Mouse (Mus musculus) embryonic fibroblast, embryonic 13.5 days (primary cell): Measurements from ENCODE around the gene Gm20388. TPM values are rescaled to one million over a fixed set of nuclear protein-coding genes. Genes with fewer than 3 reads are reported as not detected.

Source experiments
- H3K27ac ChIP-seq: 2 replicates; pipeline ENCODE4 v1.5.1; 2012; ENCODE audit warnings: low read length, control low read depth, inconsistent platforms; ENCODE audit not compliant: insufficient read depth
- H3K4me1 ChIP-seq: 2 replicates; pipeline ENCODE4 v1.6.1; 2011; ENCODE audit warnings: low read length; ENCODE audit not compliant: control insufficient read depth, insufficient read depth
- H3K4me3 ChIP-seq: 2 replicates; pipeline ENCODE4 v1.5.1; 2011; ENCODE audit warnings: mild to moderate bottlenecking, control low read depth, low read length; ENCODE audit not compliant: insufficient read depth
- CTCF ChIP-seq: IDR thresholded peaks from 2 replicates; pipeline ENCODE4 v1.5.1; 2011; ENCODE audit warnings: mild to moderate bottlenecking, control low read depth, low read length, moderate library complexity, borderline replicate concordance; ENCODE audit not compliant: insufficient read depth
- POLR2A ChIP-seq: IDR thresholded peaks from 2 replicates; pipeline ENCODE4 v1.6.1; 2011; ENCODE audit warnings: low read depth, mild to moderate bottlenecking, control low read depth, low read length, moderate library complexity
- polyA plus RNA-seq: library from polyadenylated mRNA; stranded (reverse); fragments of >200 nt; gene quantifications from 2 replicates; pipeline ENCODE4 v1.2.4, GENCODE M21; 2011; ENCODE audit warnings: low read depth; ENCODE audit not compliant: missing spikeins, insufficient read length

Gm20388 gene
- polyA plus RNA-seq, 1 experiment = 82.8 TPM

DNA sequence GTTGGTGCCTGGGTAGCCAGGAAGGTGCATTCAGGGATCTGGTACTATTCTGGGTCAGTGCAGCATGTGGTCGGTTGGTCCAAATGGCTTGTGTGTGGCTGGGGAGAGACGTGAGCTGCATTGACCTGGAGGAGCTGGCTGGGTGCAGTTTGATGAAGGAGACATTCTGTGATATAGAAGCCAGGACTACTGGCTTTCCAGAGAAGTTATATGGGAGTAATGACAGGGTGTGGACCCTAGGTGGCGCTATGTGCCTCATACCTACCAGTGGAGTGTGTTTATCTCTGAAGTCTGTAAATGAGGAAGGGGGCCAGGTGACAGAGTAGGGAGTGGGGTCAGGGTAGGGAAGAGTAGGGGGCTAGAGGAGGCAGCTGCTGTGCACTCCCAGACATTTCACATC lies 1839.9 kb downstream of the Gm20388 start:
- no peak overlapping the region for H3K4me3 ChIP-seq
- no peak overlapping the region for H3K27ac ChIP-seq
- TF ChIP-seq CTCF (no peak), POLR2A (no peak)
- H3K4me1 ChIP-seq = no peaks in the 10 kb centered on the region

DNA sequence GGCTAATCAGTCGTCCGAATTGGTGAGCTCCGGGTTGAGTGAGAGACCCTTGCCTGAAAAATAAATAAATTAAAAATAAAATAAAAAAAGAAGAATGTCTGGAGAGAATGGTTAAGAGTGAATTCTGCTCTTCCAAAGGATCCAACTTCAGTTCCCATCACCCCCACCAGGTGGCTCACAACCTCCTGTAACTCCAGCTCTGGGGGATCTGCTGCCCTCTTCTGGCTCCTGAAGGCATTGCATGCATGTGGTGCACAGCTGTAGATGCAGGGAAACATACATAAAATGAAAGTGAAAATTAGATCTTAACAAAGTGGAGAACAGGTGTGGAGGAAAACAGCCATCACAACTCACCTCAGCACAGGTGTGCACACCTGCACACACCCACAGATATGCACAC lies 1840.8 kb downstream of the Gm20388 start:
- TF ChIP-seq POLR2A (no peak), CTCF (peak; percentile 85)
- no peak overlapping the region for H3K27ac ChIP-seq
- no peaks in the 10 kb centered on the region for H3K4me1 ChIP-seq
- no peak overlapping the region for H3K4me3 ChIP-seq

DNA sequence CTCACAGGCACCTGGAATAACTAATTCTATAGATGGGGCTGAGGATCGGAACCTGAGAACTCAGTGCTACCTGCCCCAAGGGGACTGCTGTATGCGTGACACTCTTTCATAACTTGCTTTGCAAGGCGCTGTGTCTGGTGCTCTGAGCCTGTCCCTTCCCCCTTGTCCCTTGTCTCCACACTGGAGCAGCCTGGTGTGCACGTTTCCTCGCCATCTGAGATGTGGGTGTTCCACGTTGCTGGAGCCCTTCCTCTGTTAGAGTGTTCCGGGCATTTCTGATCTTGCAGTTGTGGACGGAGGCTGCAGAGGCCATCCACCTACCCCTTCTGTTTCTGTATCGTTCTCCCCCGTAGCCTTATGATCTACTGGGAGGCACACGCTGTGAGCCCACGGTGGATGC lies 1847.8 kb downstream of the Gm20388 start:
- TF ChIP-seq POLR2A (no peak), CTCF (no peak)
- Histone ChIP-seq H3K27ac (no peak overlapping the region), H3K4me1 (no peaks in the 10 kb centered on the region), H3K4me3 (no peak overlapping the region)

DNA sequence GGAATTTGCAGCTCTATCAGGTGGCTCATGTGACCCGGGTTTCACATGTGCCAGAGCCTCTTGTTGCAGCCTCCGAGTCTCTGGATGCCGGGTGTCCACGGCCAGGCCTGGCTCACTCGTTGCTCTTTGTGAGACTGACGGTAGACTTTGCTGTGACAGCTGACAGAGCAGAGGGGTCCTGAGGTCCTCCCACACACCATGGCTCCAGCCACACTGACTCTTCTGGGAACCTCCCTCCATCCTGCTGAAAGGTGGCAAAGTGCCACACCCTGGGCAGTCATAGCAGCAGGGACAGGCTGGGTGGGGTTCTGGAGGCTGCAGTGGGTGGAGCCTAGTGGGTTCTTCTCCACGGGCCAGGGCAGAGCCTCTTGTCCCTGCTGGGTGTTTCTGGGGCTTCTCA lies 1849.8 kb downstream of the Gm20388 start:
- H3K4me1 ChIP-seq = no peaks in the 10 kb centered on the region
- H3K27ac ChIP-seq = no peak overlapping the region
- no peak for TF ChIP-seq POLR2A
- TF ChIP-seq CTCF = no peak
- H3K4me3 ChIP-seq = no peak overlapping the region

DNA sequence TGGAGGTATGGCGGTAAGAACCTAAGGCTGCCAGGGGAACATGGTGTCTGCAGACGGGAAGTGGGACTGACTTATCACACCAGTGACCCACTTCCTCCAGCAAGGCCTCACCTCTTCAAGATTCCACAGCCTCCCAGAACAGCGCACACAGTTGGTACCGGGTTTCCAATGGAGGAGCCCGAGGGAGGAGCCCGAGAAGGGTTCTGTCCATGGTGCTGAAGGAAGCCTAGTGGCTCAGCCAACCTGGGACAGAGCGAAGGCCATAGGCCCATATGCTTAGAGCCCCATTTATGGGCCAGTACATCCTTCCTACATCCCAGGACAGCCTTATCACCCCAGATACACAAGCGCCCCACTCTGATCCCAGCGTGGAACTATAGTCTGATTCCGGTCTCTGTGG lies 1850.8 kb downstream of the Gm20388 start:
- Histone ChIP-seq H3K27ac (no peak overlapping the region), H3K4me1 (no peaks in the 10 kb centered on the region), H3K4me3 (no peak overlapping the region)
- no peak for TF ChIP-seq CTCF

DNA sequence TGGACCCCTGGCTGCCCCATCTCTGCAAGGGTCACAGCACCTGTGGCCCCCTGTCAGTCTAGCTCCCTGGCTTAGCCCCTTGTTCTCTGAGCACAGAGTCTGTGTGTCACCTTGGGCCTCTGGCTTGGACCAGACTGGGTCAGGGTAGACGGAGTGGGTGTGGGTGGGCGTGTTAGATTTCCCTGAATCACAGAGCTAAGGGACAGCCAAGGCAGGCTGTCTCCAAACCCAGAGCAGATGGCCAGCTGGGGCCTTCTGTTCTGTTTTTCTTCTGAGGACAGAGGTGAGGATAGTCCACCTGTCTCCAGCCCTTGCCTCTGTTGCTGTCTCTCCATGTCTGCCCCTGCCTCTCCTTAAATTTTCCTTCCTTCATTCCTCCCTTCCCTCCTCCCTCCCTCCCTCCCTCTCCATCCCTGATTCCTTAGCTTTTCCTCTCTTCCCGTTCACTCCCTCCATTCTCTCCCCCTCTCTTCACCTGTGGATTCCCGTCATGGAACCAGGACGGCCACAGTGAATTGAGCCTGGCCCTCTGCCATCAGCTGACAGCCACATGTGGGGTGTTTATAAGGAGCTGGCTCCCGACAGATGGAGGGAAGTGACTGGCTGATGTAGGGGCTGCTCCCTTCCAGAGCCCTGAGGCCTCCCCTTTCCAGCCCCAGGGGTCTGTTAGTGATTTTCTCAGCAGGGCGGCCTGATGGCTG lies 1852.5 kb downstream of the Gm20388 start:
- TF ChIP-seq CTCF (no peak), POLR2A (no peak)
- no peak overlapping the region for H3K27ac ChIP-seq
- no peaks in the 10 kb centered on the region for H3K4me1 ChIP-seq
- no peak overlapping the region for H3K4me3 ChIP-seq

DNA sequence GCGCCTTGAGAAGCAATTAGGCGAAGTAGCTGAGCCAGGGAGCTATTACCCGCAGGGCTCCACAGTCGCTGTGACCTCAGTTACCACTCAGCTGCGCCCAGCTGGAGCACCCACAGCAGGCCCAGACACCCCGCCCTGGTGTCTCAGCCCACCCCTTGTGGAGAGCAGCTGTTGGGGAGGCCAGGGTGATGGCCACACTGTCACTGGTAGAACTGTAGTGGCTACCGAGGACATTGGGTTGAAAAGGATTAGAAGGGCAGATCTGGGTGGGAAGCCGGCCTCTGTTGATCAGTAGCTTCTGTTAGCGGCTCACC lies 1853.0 kb downstream of the Gm20388 start:
- H3K27ac ChIP-seq = no peak overlapping the region
- TF ChIP-seq POLR2A (no peak), CTCF (no peak)
- H3K4me3 ChIP-seq = no peak overlapping the region
- no peaks in the 10 kb centered on the region for H3K4me1 ChIP-seq

DNA sequence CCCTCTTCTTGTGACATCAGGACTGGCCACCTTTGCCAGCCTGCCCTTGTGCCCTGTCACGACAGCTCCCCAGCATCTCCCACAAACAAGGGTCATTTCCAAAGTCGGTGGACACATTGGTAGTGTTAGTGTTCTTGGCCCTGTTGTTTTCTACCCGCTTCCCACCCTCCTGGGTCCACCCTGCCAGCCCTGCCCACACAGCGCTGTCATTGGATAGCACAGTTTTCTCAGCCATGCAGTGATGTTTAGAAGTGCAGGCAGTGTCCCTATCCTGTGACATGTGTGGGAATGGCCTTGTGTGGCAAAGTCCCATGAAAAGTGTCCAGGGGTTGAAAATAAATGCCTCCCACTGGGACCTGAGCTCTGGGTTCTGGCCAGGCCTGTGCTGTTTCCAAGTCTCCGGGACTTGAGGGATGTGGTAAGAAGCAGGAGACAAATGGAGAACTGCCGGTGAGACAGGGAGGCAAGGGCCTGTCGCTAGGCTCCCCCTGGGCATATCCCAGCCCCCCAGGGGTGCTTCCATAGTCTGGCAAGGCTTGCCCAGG lies 1855.0 kb downstream of the Gm20388 start:
- TF ChIP-seq CTCF (no peak), POLR2A (no peak)
- Histone ChIP-seq H3K4me1 (no peaks in the 10 kb centered on the region), H3K4me3 (no peak overlapping the region), H3K27ac (no peak overlapping the region)

DNA sequence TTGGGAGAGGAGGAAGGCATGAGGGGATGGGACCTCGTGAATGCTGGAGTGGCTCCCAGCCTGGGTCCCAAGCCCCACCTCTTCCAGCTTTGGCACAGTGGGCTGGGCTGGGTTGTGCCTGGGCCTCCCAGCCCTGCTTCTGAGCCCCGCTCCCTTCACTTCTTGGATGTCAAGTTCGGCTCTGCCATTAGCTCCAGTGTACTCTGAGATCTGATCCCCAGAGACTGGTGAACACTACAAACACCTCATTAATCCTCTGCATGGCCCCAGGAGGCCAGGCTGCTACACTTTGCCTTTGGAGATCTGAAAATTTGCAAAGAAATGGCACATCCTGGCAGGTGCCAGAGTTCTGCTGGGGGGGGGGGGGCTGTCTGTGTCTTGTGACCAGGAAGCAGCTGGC lies 1858.5 kb downstream of the Gm20388 start:
- TF ChIP-seq POLR2A (no peak), CTCF (no peak)
- H3K4me3 ChIP-seq = no peak overlapping the region
- H3K4me1 ChIP-seq = no peaks in the 10 kb centered on the region
- no peak overlapping the region for H3K27ac ChIP-seq

DNA sequence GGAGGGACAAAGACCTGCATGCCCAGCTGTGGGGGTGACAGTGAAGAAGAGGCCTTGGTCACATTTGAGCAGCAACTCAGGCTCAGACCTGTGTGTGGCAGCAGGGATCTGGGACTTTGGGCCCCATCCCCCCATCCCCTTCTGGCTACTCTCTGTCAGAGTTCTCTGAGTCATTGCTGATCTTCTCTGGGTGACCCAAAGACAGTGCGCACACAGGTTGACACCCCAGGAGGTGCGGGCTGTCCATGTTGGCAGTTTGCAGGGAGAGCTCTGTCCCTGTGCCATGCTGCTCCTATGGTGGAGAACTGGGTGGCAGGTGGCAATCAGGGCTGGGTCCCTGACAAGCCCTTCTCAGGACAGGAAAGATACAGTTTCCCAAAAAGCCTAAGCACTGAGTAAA lies 1859.0 kb downstream of the Gm20388 start:
- H3K27ac ChIP-seq = no peak overlapping the region
- no peak overlapping the region for H3K4me3 ChIP-seq
- no peaks in the 10 kb centered on the region for H3K4me1 ChIP-seq
- TF ChIP-seq POLR2A (no peak), CTCF (no peak)
